Mouse (Mus musculus): ENCODE results near the gene Ddx39b.

- TF ChIP-seq CTCF (conservative IDR thresholded peaks at IDR 0.05; ENCODE audit: insufficient read depth, insufficient read length, low read depth, low read length): no peak
- no peak for TF ChIP-seq POLR2A (IDR thresholded peaks at IDR 0.05; ENCODE audit: low read depth, low read length)
Observed at GRCm38 (mm10) chr17:35303271-35303670, 61.7 kb downstream of the Ddx39b start.
